Mouse (Mus musculus): ENCODE results near the gene Srcap. TPM values are rescaled to one million over a fixed set of nuclear protein-coding genes. Genes with fewer than 3 reads are reported as not detected.

Gene Srcap
- polyA plus RNA-seq, 1 experiment from 2014 or later: 7.7 TPM

GRCm38 (mm10) chr7:127604256-127604655 lies 92.5 kb downstream of the Srcap start:
- H3K36me3 ChIP-seq (replicated peaks; ENCODE audit: insufficient read depth, low read length): peaks cover 60% of the 10 kb centered on the region
- no peak overlapping the region for H3K9ac ChIP-seq (replicated peaks)
- TF ChIP-seq CTCF (IDR thresholded peaks at IDR 0.05; ENCODE audit: low read depth): no peak
- no peak overlapping the region for H3K4me2 ChIP-seq (ENCODE audit: low read depth, low read length)
- WGBS (ENCODE audit: insufficient replicate concordance): 78% methylated on average over 10 of the region's 10 CpGs
- H3K9me3 ChIP-seq (ENCODE audit: low read length): no peaks in the 10 kb centered on the region
- ATAC-seq (no peak), DNase-seq (no peak)
- no peaks in the 10 kb centered on the region for H3K27me3 ChIP-seq (ENCODE audit: insufficient read depth, low read length)
- H3K4me3 ChIP-seq (ENCODE audit: low read depth, low read length): no peak overlapping the region
- no peak overlapping the region for H3K27ac ChIP-seq (ENCODE audit: low read depth)
- no peaks in the 10 kb centered on the region for H3K4me1 ChIP-seq (ENCODE audit: insufficient read depth)

- no peaks in the 10 kb centered on the region for H3K9me3 ChIP-seq (ENCODE audit: low read length)
- ATAC-seq: no peak
Observed at GRCm38 (mm10) chr7:127607150-127607549, 95.4 kb downstream of the Srcap start.

More at GRCm38 (mm10) chr7:127607150-127607549, 95.4 kb downstream of the Srcap start:
- TF ChIP-seq EP300 (IDR thresholded peaks at IDR 0.05; ENCODE audit: low read depth) (no peak), CTCF (IDR thresholded peaks at IDR 0.05; ENCODE audit: low read depth) (no peak)
- no peak overlapping the region for H3K27ac ChIP-seq (ENCODE audit: low read depth)
- H3K4me2 ChIP-seq (ENCODE audit: low read depth, low read length): no peak overlapping the region
- H3K4me1 ChIP-seq (ENCODE audit: insufficient read depth): no peaks in the 10 kb centered on the region
- no peaks in the 10 kb centered on the region for H3K27me3 ChIP-seq (ENCODE audit: insufficient read depth, low read length)
- H3K4me3 ChIP-seq (ENCODE audit: low read depth, low read length): no peak overlapping the region
- H3K9ac ChIP-seq (replicated peaks): no peak overlapping the region
- peaks cover 53% of the 10 kb centered on the region for H3K36me3 ChIP-seq (replicated peaks; ENCODE audit: insufficient read depth, low read length)
- 80% methylated on average over 6 of the region's 6 CpGs for WGBS (ENCODE audit: insufficient replicate concordance)
- no peak for DNase-seq

Small RNAs within 50 kb of the gene (microRNA-seq; reads per million reads assigned to microRNA genes)
- gene Gm47278: not detected
- 1.2 reads per million for gene Mir7060

Other genes starting within 250 kb of the Srcap start
- gene Sephs2, start 237.9 kb upstream of the Srcap start, polyA plus RNA-seq (2015; fragmentation: Nextera tagmentation; extraction: Ambion mirVana): 712 and 714 TPM in 2 replicates
- gene Itgal, start 215.7 kb upstream of the Srcap start, polyA plus RNA-seq (2015; fragmentation: Nextera tagmentation; extraction: Ambion mirVana): 5.9 and 6.8 TPM in 2 replicates
- gene Zfp768, start 166.4 kb upstream of the Srcap start, polyA plus RNA-seq (2015; fragmentation: Nextera tagmentation; extraction: Ambion mirVana): 4.8 and 6.4 TPM in 2 replicates
- 1.5 TPM in 2 replicates for gene Zfp747, start 135.9 kb upstream of the Srcap start, polyA plus RNA-seq (2015; fragmentation: Nextera tagmentation; extraction: Ambion mirVana)
- 0.89 and 1.2 TPM in 2 replicates for gene 9130019O22Rik, start 124.8 kb upstream of the Srcap start, polyA plus RNA-seq (2015; fragmentation: Nextera tagmentation; extraction: Ambion mirVana)
- gene E430018J23Rik, start 118.4 kb upstream of the Srcap start, polyA plus RNA-seq (2015; fragmentation: Nextera tagmentation; extraction: Ambion mirVana): 1.9 and 2.6 TPM in 2 replicates
- gene Zfp764, start 105.2 kb upstream of the Srcap start, polyA plus RNA-seq (2015; fragmentation: Nextera tagmentation; extraction: Ambion mirVana): 0.98 and 1.1 TPM in 2 replicates
- 8.7 and 10.1 TPM in 2 replicates for gene Zfp688, start 89.9 kb upstream of the Srcap start, polyA plus RNA-seq (2015; fragmentation: Nextera tagmentation; extraction: Ambion mirVana)
- gene Zfp689, start 62.8 kb upstream of the Srcap start, polyA plus RNA-seq (2015; fragmentation: Nextera tagmentation; extraction: Ambion mirVana): 1.4 and 1.5 TPM in 2 replicates
- 16.0 and 17.6 TPM in 2 replicates for gene Prr14, start 52.4 kb upstream of the Srcap start, polyA plus RNA-seq (2015; fragmentation: Nextera tagmentation; extraction: Ambion mirVana)
- 4.7 TPM in 2 replicates for gene Fbrs, start 32.8 kb upstream of the Srcap start, polyA plus RNA-seq (2015; fragmentation: Nextera tagmentation; extraction: Ambion mirVana)
- 3.6 and 4.1 TPM in 2 replicates for gene Gm42715, start 7.6 kb downstream of the Srcap start, polyA plus RNA-seq (2015; fragmentation: Nextera tagmentation; extraction: Ambion mirVana)
- gene Tmem265, start 49.4 kb downstream of the Srcap start, polyA plus RNA-seq (2015; fragmentation: Nextera tagmentation; extraction: Ambion mirVana): 3.3 and 3.5 TPM in 2 replicates
- 14.5 and 17.0 TPM in 2 replicates for gene Phkg2, start 61.4 kb downstream of the Srcap start, polyA plus RNA-seq (2015; fragmentation: Nextera tagmentation; extraction: Ambion mirVana)
- 4.4 and 4.7 TPM in 2 replicates for gene Ccdc189, start 76.6 kb downstream of the Srcap start, polyA plus RNA-seq (2015; fragmentation: Nextera tagmentation; extraction: Ambion mirVana)
- 10.3 and 12.4 TPM in 2 replicates for gene Rnf40, start 76.8 kb downstream of the Srcap start, polyA plus RNA-seq (2015; fragmentation: Nextera tagmentation; extraction: Ambion mirVana)
- gene Zfp629, start 103.8 kb downstream of the Srcap start, polyA plus RNA-seq (2015; fragmentation: Nextera tagmentation; extraction: Ambion mirVana): 1.8 and 2.0 TPM in 2 replicates
- gene Bcl7c, start 196.9 kb downstream of the Srcap start, polyA plus RNA-seq (2015; fragmentation: Nextera tagmentation; extraction: Ambion mirVana): 20.1 and 26.5 TPM in 2 replicates
- 7.9 and 10.0 TPM in 2 replicates for gene Ctf1, start 200.8 kb downstream of the Srcap start, polyA plus RNA-seq (2015; fragmentation: Nextera tagmentation; extraction: Ambion mirVana)
- not detected in 2 replicates for gene Ctf2, start 220.2 kb downstream of the Srcap start, polyA plus RNA-seq (2015; fragmentation: Nextera tagmentation; extraction: Ambion mirVana)
- gene Fbxl19, start 232.6 kb downstream of the Srcap start, polyA plus RNA-seq (2015; fragmentation: Nextera tagmentation; extraction: Ambion mirVana): 1.6 and 1.9 TPM in 2 replicates